Mouse (Mus musculus) testis, adult 2 months (tissue): ENCODE results near the gene Rnf168. TPM values are rescaled to one million over a fixed set of nuclear protein-coding genes. Genes with fewer than 3 reads are reported as not detected.

ENCODE experiments used
- H3K27ac ChIP-seq: fragments of 200-500 bp; 2 replicates; pipeline ENCODE4 v1.5.1; 2012; ENCODE audit warnings: low read depth, low read length; ENCODE audit not compliant: control insufficient read depth, insufficient read depth
- H3K27me3 ChIP-seq: fragments of 200-500 bp; 2 replicates; pipeline ENCODE4 v1.6.1; 2012; ENCODE audit warnings: mild to moderate bottlenecking, low read length, moderate library complexity; ENCODE audit not compliant: control insufficient read depth, insufficient read depth
- H3K36me3 ChIP-seq: fragments of 200-500 bp; 2 replicates; pipeline ENCODE4 v1.6.1; 2012; ENCODE audit warnings: mild to moderate bottlenecking, low read length; ENCODE audit not compliant: control insufficient read depth, insufficient read depth
- H3K4me1 ChIP-seq: fragments of 200-500 bp; 2 replicates; pipeline ENCODE4 v1.6.1; 2012; ENCODE audit warnings: low read length; ENCODE audit not compliant: control insufficient read depth, insufficient read depth
- H3K4me3 ChIP-seq: fragments of 200-500 bp; 2 replicates; pipeline ENCODE4 v1.5.1; 2012; ENCODE audit warnings: low read depth, mild to moderate bottlenecking, low read length, moderate library complexity, mixed read lengths; ENCODE audit not compliant: control insufficient read depth
- CTCF ChIP-seq: fragments of 200-500 bp; IDR thresholded peaks from 2 replicates; pipeline ENCODE4 v1.5.1; 2012; ENCODE audit warnings: low read depth, mild to moderate bottlenecking, inconsistent platforms, low read length, moderate library complexity; ENCODE audit not compliant: control insufficient read depth, insufficient read depth, insufficient replicate concordance
- POLR2A ChIP-seq: fragments of 200-500 bp; IDR thresholded peaks from 2 replicates; pipeline ENCODE4 v1.6.1; 2012; ENCODE audit warnings: low read depth, mild to moderate bottlenecking, inconsistent platforms, low read length, moderate library complexity; ENCODE audit not compliant: control insufficient read depth
- polyA plus RNA-seq: library from polyadenylated mRNA; depleted of rRNA; stranded (reverse); fragments of >200 nt; gene quantifications from 2 replicates; pipeline ENCODE4 v1.2.3, GENCODE M21; 2012; rRNA removed

The Rnf168 gene
- polyA plus RNA-seq, 1 experiment, result 17.9 TPM

DNA sequence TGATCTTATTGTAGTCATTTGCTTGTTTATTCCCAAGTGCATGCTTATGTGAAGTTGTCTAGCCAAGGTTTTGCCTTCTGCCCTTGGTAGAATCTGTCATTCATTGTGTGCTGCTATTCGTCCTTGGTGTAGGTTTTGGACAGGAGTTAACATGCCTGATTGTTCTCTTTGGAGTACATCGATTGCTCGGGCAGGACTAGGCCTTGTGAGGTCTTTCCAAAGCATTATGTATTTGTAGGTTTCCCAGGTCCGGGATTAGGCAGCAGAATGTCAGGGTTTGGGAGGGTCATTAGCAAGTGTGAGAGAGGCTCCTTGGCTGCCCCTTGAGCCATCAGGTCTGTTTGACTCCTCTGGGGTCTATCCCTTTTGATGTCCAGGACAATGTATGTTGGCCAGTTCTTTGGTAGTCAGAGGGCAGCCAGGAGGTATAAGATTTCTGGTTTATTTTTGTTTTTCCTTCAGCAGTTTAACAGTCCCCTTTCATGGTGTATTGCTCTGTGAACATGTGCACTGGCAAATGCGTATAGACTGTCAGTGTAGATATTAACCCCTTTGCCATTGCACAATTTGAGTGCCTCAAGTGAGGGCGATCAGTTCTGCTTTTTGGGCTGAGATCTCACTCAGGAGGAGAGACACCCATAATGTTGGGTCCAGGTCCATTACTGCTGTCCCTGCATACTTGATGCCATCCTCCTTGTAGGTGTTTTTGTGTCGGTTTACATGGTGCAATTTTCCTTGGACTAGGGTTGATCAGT lies 58.9 kb downstream of the Rnf168 start:
- TF ChIP-seq CTCF (no peak), POLR2A (no peak)
- Histone ChIP-seq H3K36me3 (no peaks in the 10 kb centered on the region), H3K4me3 (no peak overlapping the region), H3K27me3 (no peaks in the 10 kb centered on the region), H3K27ac (no peak overlapping the region), H3K4me1 (peaks cover 8% of the 10 kb centered on the region)

DNA sequence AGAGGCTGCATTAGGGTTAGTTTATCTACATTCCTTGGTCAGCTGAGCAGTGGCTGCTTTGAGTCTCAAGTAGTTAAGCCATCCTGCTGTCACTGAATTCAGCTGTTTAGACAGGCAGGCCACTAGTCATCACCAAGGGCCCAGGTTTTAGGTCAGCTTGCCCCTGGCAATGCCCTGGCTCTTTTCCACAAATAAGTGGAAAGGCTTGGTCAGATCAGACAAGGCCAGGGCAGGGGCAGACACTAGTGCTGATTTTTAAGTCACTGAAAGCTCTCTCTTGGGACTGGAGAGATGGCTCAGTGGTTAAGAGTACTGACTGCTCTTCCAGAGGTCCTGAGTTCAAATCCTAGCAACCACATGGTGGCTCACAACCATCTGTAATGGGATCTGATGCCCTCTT lies 59.7 kb downstream of the Rnf168 start:
- peaks cover 8% of the 10 kb centered on the region for H3K4me1 ChIP-seq
- no peak overlapping the region for H3K27ac ChIP-seq
- H3K4me3 ChIP-seq, result no peak overlapping the region
- H3K27me3 ChIP-seq, result no peaks in the 10 kb centered on the region
- TF ChIP-seq POLR2A (no peak), CTCF (no peak)
- no peaks in the 10 kb centered on the region for H3K36me3 ChIP-seq

DNA sequence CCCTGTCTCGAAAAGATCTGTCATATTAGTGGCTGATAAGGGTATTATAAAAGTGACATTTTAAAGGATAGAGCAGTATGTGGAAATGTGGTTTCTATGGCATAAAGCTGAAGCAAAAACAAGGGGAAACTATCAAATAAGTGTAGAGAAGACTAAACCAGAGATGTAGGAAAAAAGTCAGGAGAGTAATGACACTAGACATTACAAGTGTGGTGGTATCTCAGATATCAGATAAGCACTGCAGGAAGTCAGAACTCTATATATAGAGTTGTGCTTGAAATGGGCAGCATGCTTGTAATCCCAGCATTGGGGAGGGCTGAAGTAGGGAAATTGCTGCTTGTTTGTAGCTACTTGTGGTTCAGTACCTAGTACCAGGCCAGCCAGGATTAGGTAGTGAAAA lies 63.2 kb downstream of the Rnf168 start:
- Histone ChIP-seq H3K36me3 (no peaks in the 10 kb centered on the region), H3K4me1 (peaks cover 6% of the 10 kb centered on the region; the same call in 1 of the 2 replicates), H3K27me3 (no peaks in the 10 kb centered on the region), H3K4me3 (no peak overlapping the region), H3K27ac (no peak overlapping the region)
- TF ChIP-seq POLR2A, result no peak
- no peak for TF ChIP-seq CTCF

DNA sequence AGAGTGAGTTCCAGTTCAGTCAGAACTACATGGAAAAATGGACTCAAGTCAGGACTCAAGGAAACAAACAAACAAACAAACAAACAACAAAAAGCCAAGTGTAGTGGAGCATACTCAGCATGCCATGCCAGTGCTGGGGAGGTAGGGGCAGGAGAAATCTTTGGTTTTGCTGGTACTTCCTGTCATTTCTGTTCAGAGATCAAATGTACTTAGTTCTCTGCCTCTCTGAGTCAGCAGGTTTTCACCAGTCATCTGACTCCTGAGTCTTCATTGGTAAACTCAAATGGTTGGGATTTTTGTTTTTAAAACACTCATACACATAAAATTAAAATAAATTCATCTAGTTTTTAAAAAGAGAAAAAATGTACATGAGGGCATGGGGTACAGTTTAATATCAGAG lies 68.3 kb downstream of the Rnf168 start:
- H3K36me3 ChIP-seq, result no peaks in the 10 kb centered on the region
- no peaks in the 10 kb centered on the region for H3K4me1 ChIP-seq
- no peak overlapping the region for H3K27ac ChIP-seq
- H3K27me3 ChIP-seq, result no peaks in the 10 kb centered on the region
- H3K4me3 ChIP-seq, result no peak overlapping the region
- TF ChIP-seq POLR2A (no peak), CTCF (no peak)

DNA sequence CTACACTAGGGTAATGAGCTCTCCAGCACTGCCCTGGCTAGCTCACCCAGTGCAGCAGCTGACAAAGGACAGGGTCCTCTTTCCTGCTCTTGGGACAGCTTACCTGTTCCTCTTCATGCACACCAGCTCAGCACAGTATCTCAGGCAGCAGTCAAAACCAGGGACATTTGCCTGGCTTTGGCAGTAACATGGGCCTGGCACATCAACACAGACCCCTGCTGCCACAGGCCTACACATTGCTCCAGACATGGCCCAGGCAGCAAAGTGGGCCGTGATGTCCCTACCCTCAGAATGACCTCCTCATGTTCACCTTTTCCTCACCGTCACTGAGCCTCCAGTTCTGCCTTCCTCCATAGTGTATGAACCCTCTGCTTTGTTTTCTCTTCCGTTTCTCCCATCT lies 73.5 kb downstream of the Rnf168 start:
- Histone ChIP-seq H3K4me1 (no peaks in the 10 kb centered on the region), H3K4me3 (no peak overlapping the region), H3K27me3 (no peaks in the 10 kb centered on the region), H3K27ac (no peak overlapping the region), H3K36me3 (peaks cover 3% of the 10 kb centered on the region; the same call in 1 of the 2 replicates)
- no peak for TF ChIP-seq CTCF
- no peak for TF ChIP-seq POLR2A

Other genes with a start within 250 kb of the Rnf168 start
- gene Pak2, start 198.1 kb upstream of the Rnf168 start, polyA plus RNA-seq, result 6.9 and 7.3 TPM in 2 replicates
- 7.6 and 8.5 TPM in 2 replicates for gene Pigx, start 177.7 kb upstream of the Rnf168 start, polyA plus RNA-seq
- gene Cep19, start 177.7 kb upstream of the Rnf168 start, polyA plus RNA-seq, result 33.5 and 33.9 TPM in 2 replicates
- gene Nrros, start 111.9 kb upstream of the Rnf168 start, polyA plus RNA-seq, result 4.1 and 4.5 TPM in 2 replicates
- gene Bex6, start 97.6 kb upstream of the Rnf168 start, polyA plus RNA-seq, result 1.6 and 1.9 TPM in 2 replicates
- 3.7 and 4.8 TPM in 2 replicates for gene Fbxo45, start 30.3 kb upstream of the Rnf168 start, polyA plus RNA-seq
- 35.2 and 39.4 TPM in 2 replicates for gene Wdr53, start 30.2 kb upstream of the Rnf168 start, polyA plus RNA-seq
- gene Smco1, start 6.0 kb upstream of the Rnf168 start, polyA plus RNA-seq, result 0.14 and 0.21 TPM in 2 replicates
- gene Ubxn7, start 54.8 kb downstream of the Rnf168 start, polyA plus RNA-seq, result 13.4 and 16.6 TPM in 2 replicates
- 4.0 and 4.4 TPM in 2 replicates for gene Tm4sf19, start 123.0 kb downstream of the Rnf168 start, polyA plus RNA-seq
- gene Tctex1d2, start 142.2 kb downstream of the Rnf168 start, polyA plus RNA-seq, result 169 and 187 TPM in 2 replicates
- gene Pcyt1a, start 153.5 kb downstream of the Rnf168 start, polyA plus RNA-seq, result 83.0 and 83.7 TPM in 2 replicates
- 0.49 and 0.87 TPM in 2 replicates for gene Slc51a, start 210.4 kb downstream of the Rnf168 start, polyA plus RNA-seq
- gene Zdhhc19, start 218.8 kb downstream of the Rnf168 start, polyA plus RNA-seq, result 218 and 242 TPM in 2 replicates